30 mouse cellular contexts compared by ENCODE assay signal in genomic region chr3:68525361-68525878, GRCm38 (mm10).
DNase-seq lines count a peak whose midpoint lies in the region; ATAC-seq and TF ChIP-seq lines count a peak whose summit lies in the region.
"Had no signal": no experiment of that assay in that cellular context is flagged by ENCODE, and none has a peak within 500 bp of the region (broad histone marks: within the 10 kb centered on the region; RNA-seq: fewer than 3 reads in every experiment).

No protein-coding gene starts in this region.

- POLR2A ChIA-PET in Patski (lab: Charles Lee) = interaction anchor here (0.6 to 1.0 kb wide), 2 partner anchors 10 to 31 kb away, joined by 3 read pairs; no protein-coding TSS in a partner anchor

- H3K4me1 ChIP-seq in heart, embryonic 14.5 days (ENCODE audit: control insufficient read depth in 2 of 2, insufficient read depth in 2 of 2, low read length in 2 of 2) = peaks cover 13 to 19% of the 10 kb centered on the region in 2 experiments
- H3K4me1 ChIP-seq in E14TG2a.4 (replicated peaks; ENCODE audit: low read depth, low read length) = peaks cover 38% of the 10 kb centered on the region
- H3K4me1 ChIP-seq: embryonic facial prominence, embryonic 13.5 days; forebrain, embryonic 10.5 days; limb, embryonic 12.5 days; liver, embryonic 15.5 days; lung, embryonic 15.5 days; midbrain, embryonic 10.5 days; midbrain, embryonic 15.5 days; stomach, embryonic 15.5 days had no signal

- TF ChIP-seq CTCF in E14TG2a.4 (conservative IDR thresholded peaks at IDR 0.05; ENCODE audit: low read length) (no peak), Patski (IDR thresholded peaks at IDR 0.05) (no peak)

- no peaks in the 10 kb centered on the region for H3K27me3 ChIP-seq in heart, embryonic 14.5 days (ENCODE audit: control insufficient read depth, insufficient read depth, low read length)
- no peaks in the 10 kb centered on the region for H3K27me3 ChIP-seq in E14TG2a.4 (ENCODE audit: insufficient read depth, low read length)
- no peaks in the 10 kb centered on the region for H3K27me3 ChIP-seq in Patski
- H3K27me3 ChIP-seq: embryonic facial prominence, embryonic 13.5 days; hindbrain, embryonic 13.5 days; limb, embryonic 12.5 days; liver, embryonic 15.5 days; lung, embryonic 15.5 days; midbrain, embryonic 15.5 days; neural tube, embryonic 15.5 days; stomach, embryonic 15.5 days had no signal

- in situ Hi-C loops in Patski (cut with MboI; ENCODE audit: low pct_unique_long_range_greater_than_20kb) = no loop called here

- no peak overlapping the region for H3K9ac ChIP-seq in heart, embryonic 14.5 days (ENCODE audit: low read length)
- H3K9ac ChIP-seq: embryonic facial prominence, embryonic 13.5 days; forebrain, postnatal 0 days; hindbrain, embryonic 13.5 days; limb, embryonic 12.5 days; liver, embryonic 15.5 days; lung, embryonic 15.5 days; midbrain, embryonic 15.5 days; neural tube, embryonic 15.5 days; stomach, embryonic 15.5 days had no signal

- no peaks in the 10 kb centered on the region for H3K36me3 ChIP-seq in heart, embryonic 14.5 days (ENCODE audit: control insufficient read depth, insufficient read depth, low read length)
- peaks cover 7% of the 10 kb centered on the region; the same call in 1 of the 2 replicates for H3K36me3 ChIP-seq in E14TG2a.4 (ENCODE audit: insufficient read depth, low read length)
- H3K36me3 ChIP-seq: embryonic facial prominence, embryonic 13.5 days; forebrain, embryonic 10.5 days; hindbrain, embryonic 13.5 days; limb, embryonic 12.5 days; liver, embryonic 15.5 days; lung, embryonic 15.5 days; midbrain, embryonic 10.5 days; midbrain, embryonic 15.5 days; neural tube, embryonic 15.5 days; stomach, embryonic 15.5 days had no signal

- ATAC-seq in frontal cortex, adult (ENCODE audit: low TSS enrichment) = peak; percentile 64
- ATAC-seq in heart, embryonic 14.5 days (ENCODE audit: insufficient number of reproducible peaks, insufficient read depth, low FRiP score, low read depth) = no peak
- ATAC-seq in Patski = peak; percentile 44
- ATAC-seq: forebrain, postnatal 0 days; intestine, embryonic 16.5 days; midbrain, embryonic 15.5 days had no signal

- WGBS in heart, embryonic 14.5 days = 63% methylated on average over 10 of the region's 10 CpGs

- H3K4me2 ChIP-seq in heart, embryonic 14.5 days (ENCODE audit: low read length) = no peak overlapping the region
- H3K4me2 ChIP-seq: embryonic facial prominence, embryonic 13.5 days; hindbrain, embryonic 13.5 days; limb, embryonic 12.5 days; liver, embryonic 15.5 days; lung, embryonic 15.5 days; midbrain, embryonic 15.5 days; neural tube, embryonic 15.5 days; stomach, embryonic 15.5 days had no signal

- H3K9me3 ChIP-seq in heart, embryonic 14.5 days (ENCODE audit: control insufficient read depth, low read length) = no peaks in the 10 kb centered on the region
- H3K9me3 ChIP-seq in E14TG2a.4 (ENCODE audit: low read length) = no peaks in the 10 kb centered on the region
- H3K9me3 ChIP-seq: embryonic facial prominence, embryonic 13.5 days; hindbrain, embryonic 13.5 days; limb, embryonic 12.5 days; liver, embryonic 15.5 days; lung, embryonic 15.5 days; midbrain, embryonic 10.5 days; midbrain, embryonic 15.5 days; neural tube, embryonic 15.5 days; stomach, embryonic 15.5 days had no signal

- CTCF ChIA-PET in Patski (lab: Charles Lee) = interaction anchor here (2.0 to 5.8 kb wide), 2 partner anchors 9 to 10 kb away, joined by 9 to 47 read pairs; no protein-coding TSS in a partner anchor

- H3K27ac ChIP-seq in heart, embryonic 14.5 days (replicated peaks in 1 of 2; ENCODE audit: control insufficient read depth in 1 of 2, insufficient read depth in 1 of 2, low read depth in 2 of 2, low read length in 2 of 2) = peak overlapping the region; percentile 7 to 33; a peak in 1 of 4 replicates
- H3K27ac ChIP-seq: embryonic facial prominence, embryonic 13.5 days; forebrain, embryonic 10.5 days; hindbrain, embryonic 13.5 days; kidney, postnatal 0 days; limb, embryonic 12.5 days; liver, embryonic 15.5 days; lung, embryonic 15.5 days; midbrain, embryonic 10.5 days; midbrain, embryonic 15.5 days; neural tube, embryonic 15.5 days; stomach, embryonic 15.5 days had no signal

- no peak overlapping the region for H3K4me3 ChIP-seq in heart, embryonic 14.5 days (ENCODE audit: control insufficient read depth in 1 of 2, insufficient read depth in 1 of 2, low read depth in 1 of 2, low read length in 2 of 2)
- peak overlapping the region; percentile 60 for H3K4me3 ChIP-seq in E14TG2a.4 (replicated peaks; ENCODE audit: low read length)
- H3K4me3 ChIP-seq: embryonic facial prominence, embryonic 13.5 days; forebrain, embryonic 10.5 days; hindbrain, embryonic 13.5 days; limb, embryonic 12.5 days; liver, embryonic 15.5 days; lung, embryonic 15.5 days; midbrain, embryonic 10.5 days; midbrain, embryonic 15.5 days; neural tube, embryonic 15.5 days; stomach, embryonic 15.5 days had no signal

- DNase-seq in frontal cortex, postnatal 14 days (ENCODE audit: low spot score in 2 of 2) = no peak
- DNase-seq in heart, adult 18-20 months = no peak
- no peak for DNase-seq in Patski (ENCODE audit: low read depth, low spot score)
- no peak for DNase-seq in cerebellum, postnatal 4 days (ENCODE audit: low spot score in 2 of 2)
- no peak for DNase-seq in gastrocnemius, postnatal 4 days (ENCODE audit: low spot score in 2 of 2)
- DNase-seq: adrenal gland, postnatal 14 days; cerebellum, adult 11-12 months; cerebellum, adult 9-11 months; forebrain, postnatal 0 days; gastrocnemius, postnatal 25 days; heart, postnatal 4 days; kidney, adult 8-10 months; kidney, postnatal 4 days; layer of hippocampus, adult 9-11 months; right cerebral cortex, postnatal 25 days had no signal
